In genomic region chr4:102591798-102592197, GRCm38 (mm10) we compare ENCODE assay signal across 12 mouse cellular contexts.
DNase-seq lines count a peak whose midpoint lies in the region; ATAC-seq and TF ChIP-seq lines count a peak whose summit lies in the region.
"Had no signal": no experiment of that assay in that cellular context is flagged by ENCODE, and none has a peak within 500 bp of the region (broad histone marks: within the 10 kb centered on the region; RNA-seq: fewer than 3 reads in every experiment).

No protein-coding gene starts in this region.

- H3K36me3 ChIP-seq in forebrain, embryonic 16.5 days (ENCODE audit: control insufficient read depth, insufficient read depth) = 0 out of 2 replicates have a peak, but pooled peaks cover 2% of the 10 kb centered on the region
- no peaks in the 10 kb centered on the region for H3K36me3 ChIP-seq in midbrain, embryonic 12.5 days
- H3K36me3 ChIP-seq in kidney, embryonic 15.5 days = peaks cover 9% of the 10 kb centered on the region
- H3K36me3 ChIP-seq in liver, embryonic 12.5 days = peaks cover 15% of the 10 kb centered on the region
- H3K36me3 ChIP-seq in thymus, adult 2 months (ENCODE audit: control insufficient read depth, insufficient read depth, low read length) = peaks cover 47% of the 10 kb centered on the region

- H3K4me3 ChIP-seq in layer of hippocampus, adult 2 months = peak overlapping the region; percentile 59
- no peak overlapping the region for H3K4me3 ChIP-seq in forebrain, embryonic 16.5 days (replicated peaks; ENCODE audit: low read length)
- H3K4me3 ChIP-seq in midbrain, embryonic 12.5 days = no peak overlapping the region
- no peak overlapping the region for H3K4me3 ChIP-seq in kidney, embryonic 15.5 days (replicated peaks)
- H3K4me3 ChIP-seq in liver, embryonic 12.5 days = no peak overlapping the region
- no peak overlapping the region for H3K4me3 ChIP-seq in thymus, adult 2 months (ENCODE audit: control insufficient read depth, insufficient read depth, low read length)
- H3K4me3 ChIP-seq: heart, embryonic 15.5 days had no signal

- 39% methylated on average over 4 of the region's 4 CpGs for WGBS in forebrain, embryonic 16.5 days
- WGBS in midbrain, embryonic 12.5 days = 19% methylated on average over 4 of the region's 4 CpGs
- 67% methylated on average over 4 of the region's 4 CpGs for WGBS in kidney, embryonic 15.5 days
- WGBS in liver, embryonic 12.5 days (ENCODE audit: insufficient replicate concordance) = 67% methylated on average over 4 of the region's 4 CpGs
- WGBS in thymus, adult 2 months = 78% methylated on average over 4 of the region's 4 CpGs

- H3K4me1 ChIP-seq in forebrain, embryonic 16.5 days (replicated peaks; ENCODE audit: control insufficient read depth, insufficient read depth, low read length) = peaks cover 33% of the 10 kb centered on the region
- H3K4me1 ChIP-seq in midbrain, embryonic 12.5 days = peaks cover 44% of the 10 kb centered on the region
- H3K4me1 ChIP-seq in kidney, embryonic 15.5 days = peaks cover 20% of the 10 kb centered on the region
- peaks cover 12% of the 10 kb centered on the region; the same call in 1 of the 2 replicates for H3K4me1 ChIP-seq in liver, embryonic 12.5 days
- peaks cover 4% of the 10 kb centered on the region; the same call in 1 of the 2 replicates for H3K4me1 ChIP-seq in thymus, adult 2 months (replicated peaks; ENCODE audit: control insufficient read depth, insufficient read depth, low read length)

- peak; percentile 52 to 56 for DNase-seq in layer of hippocampus, adult 2 months (ENCODE audit: low spot score in 2 of 2)
- no peak for DNase-seq in layer of hippocampus, adult 9-11 months
- peak; percentile 30 for DNase-seq in right cerebral cortex, postnatal 4 days
- DNase-seq in thymus, adult 2 months = no peak
- DNase-seq: cerebellum, adult 8-10 months; lung, adult 18-20 months had no signal

- no peak for TF ChIP-seq POLR2A in thymus, adult 2 months (IDR thresholded peaks at IDR 0.05; ENCODE audit: control insufficient read depth, extremely low read depth, insufficient read depth, low read length, poor library complexity)

- 0 out of 2 replicates have a peak overlapping the region, but pooled peaks have one; percentile 5 for H3K4me2 ChIP-seq in forebrain, embryonic 16.5 days (ENCODE audit: low read length)
- H3K4me2 ChIP-seq in midbrain, embryonic 12.5 days (replicated peaks) = peak overlapping the region; percentile 31
- H3K4me2 ChIP-seq in kidney, embryonic 15.5 days = no peak overlapping the region
- no peak overlapping the region for H3K4me2 ChIP-seq in liver, embryonic 12.5 days
- H3K4me2 ChIP-seq: heart, embryonic 15.5 days had no signal

- peak; percentile 11; the same call in 1 of the 2 replicates for TF ChIP-seq CTCF in layer of hippocampus, adult 2 months (conservative IDR thresholded peaks at IDR 0.05)
- no peak for TF ChIP-seq CTCF in thymus, adult 2 months (IDR thresholded peaks at IDR 0.05; ENCODE audit: borderline replicate concordance, control insufficient read depth, extremely low read depth, insufficient read depth, low read length, poor library complexity)

- ATAC-seq in forebrain, embryonic 16.5 days = peak; percentile 55
- ATAC-seq in midbrain, embryonic 12.5 days (ENCODE audit: low FRiP score, low read depth) = peak; percentile 45; the same call in 1 of the 2 replicates
- no peak for ATAC-seq in kidney, embryonic 15.5 days (replicated peaks; ENCODE audit: low FRiP score)
- ATAC-seq in liver, embryonic 12.5 days = no peak

- peak overlapping the region; percentile 96 for H3K27ac ChIP-seq in layer of hippocampus, adult 2 months
- no peak overlapping the region for H3K27ac ChIP-seq in forebrain, embryonic 16.5 days (ENCODE audit: low read length)
- H3K27ac ChIP-seq in midbrain, embryonic 12.5 days (replicated peaks) = peak overlapping the region; percentile 68
- no peak overlapping the region for H3K27ac ChIP-seq in kidney, embryonic 15.5 days
- no peak overlapping the region for H3K27ac ChIP-seq in liver, embryonic 12.5 days
- no peak overlapping the region for H3K27ac ChIP-seq in thymus, adult 2 months (ENCODE audit: control insufficient read depth, insufficient read depth, low read length)
- H3K27ac ChIP-seq: heart, embryonic 15.5 days; kidney, postnatal 0 days had no signal

- no peak overlapping the region for H3K9ac ChIP-seq in forebrain, embryonic 16.5 days (replicated peaks; ENCODE audit: low read depth, low read length)
- H3K9ac ChIP-seq in midbrain, embryonic 12.5 days (replicated peaks) = peak overlapping the region; percentile 16; the same call in 1 of the 2 replicates
- H3K9ac ChIP-seq in kidney, embryonic 15.5 days = no peak overlapping the region
- no peak overlapping the region for H3K9ac ChIP-seq in liver, embryonic 12.5 days
- H3K9ac ChIP-seq: heart, embryonic 15.5 days had no signal

- H3K27me3 ChIP-seq in forebrain, embryonic 16.5 days (replicated peaks; ENCODE audit: control insufficient read depth, insufficient read depth, low read length) = no peaks in the 10 kb centered on the region
- no peaks in the 10 kb centered on the region for H3K27me3 ChIP-seq in midbrain, embryonic 12.5 days
- no peaks in the 10 kb centered on the region for H3K27me3 ChIP-seq in kidney, embryonic 15.5 days
- no peaks in the 10 kb centered on the region for H3K27me3 ChIP-seq in liver, embryonic 12.5 days (replicated peaks)
- no peaks in the 10 kb centered on the region for H3K27me3 ChIP-seq in thymus, adult 2 months (ENCODE audit: control insufficient read depth, insufficient read depth, low read length)
- H3K27me3 ChIP-seq: heart, embryonic 15.5 days had no signal

- H3K9me3 ChIP-seq in forebrain, embryonic 16.5 days (ENCODE audit: control insufficient read depth, low read length) = no peaks in the 10 kb centered on the region
- no peaks in the 10 kb centered on the region for H3K9me3 ChIP-seq in midbrain, embryonic 12.5 days
- no peaks in the 10 kb centered on the region for H3K9me3 ChIP-seq in kidney, embryonic 15.5 days (replicated peaks)
- no peaks in the 10 kb centered on the region for H3K9me3 ChIP-seq in liver, embryonic 12.5 days (replicated peaks)
- H3K9me3 ChIP-seq: heart, embryonic 15.5 days had no signal

Comparison
In these comparisons a context has a peak if more than half of its experiments do, and no peak if none do; other contexts are left out.
1. DNase-seq: peak in layer of hippocampus, adult 2 months (2 of 2) and right cerebral cortex, postnatal 4 days (single experiment); none in layer of hippocampus, adult 9-11 months (single experiment) and thymus, adult 2 months (single experiment).
2. H3K27ac ChIP-seq: peak in layer of hippocampus, adult 2 months (single experiment) and midbrain, embryonic 12.5 days (single experiment); none in forebrain, embryonic 16.5 days (single experiment), kidney, embryonic 15.5 days (single experiment), liver, embryonic 12.5 days (single experiment) and thymus, adult 2 months (single experiment).
3. ATAC-seq: peak in forebrain, embryonic 16.5 days (single experiment) and midbrain, embryonic 12.5 days (single experiment); none in kidney, embryonic 15.5 days (single experiment) and liver, embryonic 12.5 days (single experiment).
4. H3K4me2 ChIP-seq: peak in forebrain, embryonic 16.5 days (single experiment) and midbrain, embryonic 12.5 days (single experiment); none in kidney, embryonic 15.5 days (single experiment) and liver, embryonic 12.5 days (single experiment).